In the genomic region with DNA sequence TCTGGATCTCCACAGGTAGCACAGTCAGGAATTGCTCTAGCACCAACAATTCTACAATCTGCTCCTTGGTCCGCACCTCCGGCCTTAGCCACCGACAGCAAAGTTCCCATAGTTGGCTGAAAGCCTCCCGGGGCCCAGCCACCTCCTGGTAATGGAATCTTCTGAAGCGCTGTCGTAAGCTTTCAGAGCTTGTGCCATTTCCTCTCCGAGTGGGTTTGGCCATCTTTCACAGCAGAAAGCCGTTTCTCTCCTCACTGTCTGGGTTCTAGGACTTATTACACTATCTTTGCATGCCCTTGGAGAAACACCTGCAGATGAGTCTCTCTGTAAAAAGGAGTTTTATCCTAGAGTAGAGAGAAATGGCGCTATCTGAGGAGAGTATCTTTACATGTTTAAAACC, we compare ENCODE assay signal across 7 mouse cellular contexts. TPM values are rescaled to one million over a fixed set of nuclear protein-coding genes. Genes with fewer than 3 reads are reported as not detected.
DNase-seq lines count a peak whose midpoint lies in the region; ATAC-seq and TF ChIP-seq lines count a peak whose summit lies in the region.

No protein-coding gene starts in this region.

- intact Hi-C loops in heart, postnatal 14 days (cut with DNase I), result no loop called here

- TF ChIP-seq EP300 in ES-Bruce4 (IDR thresholded peaks at IDR 0.05; ENCODE audit: insufficient read depth, low read depth, low read length), result no peak

- H3K9ac ChIP-seq in ES-Bruce4 (ENCODE audit: low read depth, poor library complexity, severe bottlenecking), result peak overlapping the region; percentile 98
- H3K9ac ChIP-seq in embryonic facial prominence, embryonic 12.5 days, result peak overlapping the region; percentile 87
- H3K9ac ChIP-seq in limb, embryonic 11.5 days (ENCODE audit: low read length), result peak overlapping the region; percentile 81
- peak overlapping the region; percentile 73 for H3K9ac ChIP-seq in midbrain, embryonic 13.5 days (replicated peaks)

- TF ChIP-seq POLR2A in ES-Bruce4 (IDR thresholded peaks at IDR 0.05; ENCODE audit: insufficient read depth, low read length), result no peak

- no peak for ATAC-seq in embryonic facial prominence, embryonic 12.5 days (ENCODE audit: insufficient number of reproducible peaks, insufficient read depth, low FRiP score, low TSS enrichment)
- no peak for ATAC-seq in limb, embryonic 11.5 days (ENCODE audit: insufficient number of reproducible peaks, low FRiP score, low TSS enrichment, low read depth)
- no peak for ATAC-seq in midbrain, embryonic 13.5 days

- no peaks in the 10 kb centered on the region for H3K9me3 ChIP-seq in ES-Bruce4 (replicated peaks; ENCODE audit: control insufficient read depth, insufficient read depth, low read length, poor library complexity, severe bottlenecking)
- no peaks in the 10 kb centered on the region for H3K9me3 ChIP-seq in embryonic facial prominence, embryonic 12.5 days
- no peaks in the 10 kb centered on the region for H3K9me3 ChIP-seq in limb, embryonic 11.5 days (ENCODE audit: control insufficient read depth, low read length)
- H3K9me3 ChIP-seq in midbrain, embryonic 13.5 days, result no peaks in the 10 kb centered on the region

- no peak overlapping the region for H3K4me3 ChIP-seq in ES-Bruce4 (ENCODE audit: low read depth, low read length)
- H3K4me3 ChIP-seq in embryonic facial prominence, embryonic 12.5 days, result peak overlapping the region; percentile 84
- H3K4me3 ChIP-seq in limb, embryonic 11.5 days (ENCODE audit: low read depth, low read length), result peak overlapping the region; percentile 86
- peak overlapping the region; percentile 59 for H3K4me3 ChIP-seq in midbrain, embryonic 13.5 days (replicated peaks)

- H3K4me2 ChIP-seq in embryonic facial prominence, embryonic 12.5 days (replicated peaks), result peak overlapping the region; percentile 76
- peak overlapping the region; percentile 89 for H3K4me2 ChIP-seq in limb, embryonic 11.5 days (ENCODE audit: low read depth, severe bottlenecking)
- peak overlapping the region; percentile 89 for H3K4me2 ChIP-seq in midbrain, embryonic 13.5 days (replicated peaks)

- peaks cover 8% of the 10 kb centered on the region for H3K36me3 ChIP-seq in ES-Bruce4 (ENCODE audit: control insufficient read depth, insufficient read depth, low read length, poor library complexity, severe bottlenecking)
- peaks cover 16% of the 10 kb centered on the region for H3K36me3 ChIP-seq in embryonic facial prominence, embryonic 12.5 days
- H3K36me3 ChIP-seq in limb, embryonic 11.5 days (ENCODE audit: control insufficient read depth, insufficient read depth, low read length), result no peaks in the 10 kb centered on the region; the same call in 1 of the 2 replicates
- peaks cover 22% of the 10 kb centered on the region for H3K36me3 ChIP-seq in midbrain, embryonic 13.5 days

- no peaks in the 10 kb centered on the region for H3K27me3 ChIP-seq in ES-Bruce4 (ENCODE audit: control insufficient read depth, insufficient read depth, low read length, poor library complexity, severe bottlenecking)
- H3K27me3 ChIP-seq in embryonic facial prominence, embryonic 12.5 days, result no peaks in the 10 kb centered on the region
- no peaks in the 10 kb centered on the region for H3K27me3 ChIP-seq in limb, embryonic 11.5 days (ENCODE audit: control insufficient read depth, insufficient read depth, low read length)
- no peaks in the 10 kb centered on the region for H3K27me3 ChIP-seq in midbrain, embryonic 13.5 days

- 7% methylated on average over 9 of the region's 9 CpGs for WGBS in embryonic facial prominence, embryonic 12.5 days
- WGBS in limb, embryonic 11.5 days, result 10% methylated on average over 9 of the region's 9 CpGs
- 7% methylated on average over 9 of the region's 9 CpGs for WGBS in midbrain, embryonic 13.5 days

- no peak for TF ChIP-seq CTCF in ES-Bruce4 (IDR thresholded peaks at IDR 0.05; ENCODE audit: low read depth, low read length)

- H3K27ac ChIP-seq in ES-Bruce4 (ENCODE audit: insufficient read depth, low read length), result no peak overlapping the region
- no peak overlapping the region for H3K27ac ChIP-seq in embryonic facial prominence, embryonic 12.5 days
- no peak overlapping the region for H3K27ac ChIP-seq in limb, embryonic 11.5 days (replicated peaks; ENCODE audit: low read depth, low read length)
- no peak overlapping the region for H3K27ac ChIP-seq in midbrain, embryonic 13.5 days

- H3K4me1 ChIP-seq in ES-Bruce4 (ENCODE audit: control insufficient read depth, insufficient read depth, low read length), result no peaks in the 10 kb centered on the region
- peaks cover 22% of the 10 kb centered on the region for H3K4me1 ChIP-seq in embryonic facial prominence, embryonic 12.5 days
- H3K4me1 ChIP-seq in limb, embryonic 11.5 days (ENCODE audit: control insufficient read depth, insufficient read depth, low read length), result peaks cover 14% of the 10 kb centered on the region
- H3K4me1 ChIP-seq in midbrain, embryonic 13.5 days (replicated peaks), result peaks cover 39% of the 10 kb centered on the region

- DNase-seq in ZHBTc4 (ENCODE audit: low read depth, low spot score), result peak; percentile 18
- DNase-seq in heart, postnatal 14 days, result peak; percentile 33 to 40
- DNase-seq in limb, embryonic 11.5 days (ENCODE audit: low spot score), result peak; percentile 43
- peak; percentile 42 for DNase-seq in thymus, postnatal 14 days

RNA-seq across cellular contexts. Expression of a gene that starts 0.6 kb away (rescaled TPM):
- 42.5 and 52.4 TPM in 2 replicates for polyA plus RNA-seq in ES-Bruce4 (2011; ENCODE audit: insufficient read depth, insufficient read length, low read depth, missing spikeins)
- polyA plus RNA-seq in embryonic facial prominence, embryonic 12.5 days (2016; fragmentation: Nextera tagmentation; extraction: Ambion mirVana), result 76.4 and 88.6 TPM in 2 replicates
- 10 to 100 TPM; 15.5 to 16.1 TPM for total RNA-seq in heart, postnatal 14 days (2021)
- 67.2 and 72.9 TPM in 2 replicates for polyA plus RNA-seq in limb, embryonic 11.5 days (2014; fragmentation: Nextera tagmentation; extraction: Ambion mirVana)
- polyA plus RNA-seq in midbrain, embryonic 13.5 days (2015; fragmentation: Nextera tagmentation; extraction: Ambion mirVana), result 63.9 and 67.9 TPM in 2 replicates

RNA-seq across cellular contexts. Expression of a gene that starts 1.0 kb away (rescaled TPM):
- 6.1 and 6.4 TPM in 2 replicates for polyA plus RNA-seq in ES-Bruce4 (2011; ENCODE audit: insufficient read depth, insufficient read length, low read depth, missing spikeins)
- polyA plus RNA-seq in embryonic facial prominence, embryonic 12.5 days (2016; fragmentation: Nextera tagmentation; extraction: Ambion mirVana), result 11.4 and 11.6 TPM in 2 replicates
- total RNA-seq in heart, postnatal 14 days (2021), result 1 to 10 TPM; 7.6 to 8.5 TPM
- 11.7 and 12.6 TPM in 2 replicates for polyA plus RNA-seq in limb, embryonic 11.5 days (2014; fragmentation: Nextera tagmentation; extraction: Ambion mirVana)
- 10.5 and 10.9 TPM in 2 replicates for polyA plus RNA-seq in midbrain, embryonic 13.5 days (2015; fragmentation: Nextera tagmentation; extraction: Ambion mirVana)

RNA-seq across cellular contexts. Expression of a gene that starts 29.4 kb away (rescaled TPM):
- polyA plus RNA-seq in ES-Bruce4 (2011; ENCODE audit: insufficient read depth, insufficient read length, low read depth, missing spikeins), result 3.1 and 3.3 TPM in 2 replicates
- 23.1 and 25.4 TPM in 2 replicates for polyA plus RNA-seq in embryonic facial prominence, embryonic 12.5 days (2016; fragmentation: Nextera tagmentation; extraction: Ambion mirVana)
- total RNA-seq in heart, postnatal 14 days (2021), result 1 to 10 TPM; 8.8 to 9.2 TPM
- 19.6 and 22.6 TPM in 2 replicates for polyA plus RNA-seq in limb, embryonic 11.5 days (2014; fragmentation: Nextera tagmentation; extraction: Ambion mirVana)
- 26.1 and 26.3 TPM in 2 replicates for polyA plus RNA-seq in midbrain, embryonic 13.5 days (2015; fragmentation: Nextera tagmentation; extraction: Ambion mirVana)

RNA-seq across cellular contexts. Expression of a gene that starts 29.7 kb away (rescaled TPM):
- polyA plus RNA-seq in ES-Bruce4 (2011; ENCODE audit: insufficient read depth, insufficient read length, low read depth, missing spikeins), result 11.1 and 12.2 TPM in 2 replicates
- 22.8 and 23.6 TPM in 2 replicates for polyA plus RNA-seq in embryonic facial prominence, embryonic 12.5 days (2016; fragmentation: Nextera tagmentation; extraction: Ambion mirVana)
- 10 to 100 TPM; 10.5 to 11.7 TPM for total RNA-seq in heart, postnatal 14 days (2021)
- 23.0 and 24.6 TPM in 2 replicates for polyA plus RNA-seq in limb, embryonic 11.5 days (2014; fragmentation: Nextera tagmentation; extraction: Ambion mirVana)
- 33.9 and 38.5 TPM in 2 replicates for polyA plus RNA-seq in midbrain, embryonic 13.5 days (2015; fragmentation: Nextera tagmentation; extraction: Ambion mirVana)
